Mouse (Mus musculus): Measurements from ENCODE around the gene Prdx2.
A peak's percentile ranks its signal among the peaks of the same experiment; 100 is the strongest.

Prdx2 gene

GRCm38 (mm10) chr8:84994375-84994774 is 25.0 kb downstream of the Prdx2 start:
- Histone ChIP-seq H3K27me3 (ENCODE audit: control insufficient read depth, insufficient read depth, low read length, poor library complexity, severe bottlenecking) (no peaks in the 10 kb centered on the region), H3K36me3 (ENCODE audit: control insufficient read depth, insufficient read depth, low read length, poor library complexity, severe bottlenecking) (no peaks in the 10 kb centered on the region)
- no peak for DNase-seq (ENCODE audit: low read depth, low spot score)

GRCm38 (mm10) chr8:84995680-84996079 is 26.3 kb downstream of the Prdx2 start:
- no peak for DNase-seq (ENCODE audit: low read depth, low spot score)
- Histone ChIP-seq H3K36me3 (ENCODE audit: control insufficient read depth, insufficient read depth, low read length, poor library complexity, severe bottlenecking) (no peaks in the 10 kb centered on the region), H3K27me3 (ENCODE audit: control insufficient read depth, insufficient read depth, low read length, poor library complexity, severe bottlenecking) (no peaks in the 10 kb centered on the region)

GRCm38 (mm10) chr8:84996978-84997377 is 27.6 kb downstream of the Prdx2 start:
- no peak for DNase-seq (ENCODE audit: low read depth, low spot score)
- no peaks in the 10 kb centered on the region for H3K27me3 ChIP-seq (ENCODE audit: control insufficient read depth, insufficient read depth, low read length, poor library complexity, severe bottlenecking)
- no peaks in the 10 kb centered on the region for H3K36me3 ChIP-seq (ENCODE audit: control insufficient read depth, insufficient read depth, low read length, poor library complexity, severe bottlenecking)

- Histone ChIP-seq H3K27me3 (ENCODE audit: control insufficient read depth, insufficient read depth, low read length, poor library complexity, severe bottlenecking) (no peaks in the 10 kb centered on the region), H3K36me3 (ENCODE audit: control insufficient read depth, insufficient read depth, low read length, poor library complexity, severe bottlenecking) (no peaks in the 10 kb centered on the region)
- DNase-seq (ENCODE audit: low read depth, low spot score), result peak; percentile 95
Measured at GRCm38 (mm10) chr8:84997649-84998295, 28.4 kb downstream of the Prdx2 start.

GRCm38 (mm10) chr8:85007686-85008085 is 38.3 kb downstream of the Prdx2 start:
- Histone ChIP-seq H3K27me3 (ENCODE audit: control insufficient read depth, insufficient read depth, low read length, poor library complexity, severe bottlenecking) (no peaks in the 10 kb centered on the region), H3K36me3 (ENCODE audit: control insufficient read depth, insufficient read depth, low read length, poor library complexity, severe bottlenecking) (no peaks in the 10 kb centered on the region)
- DNase-seq (ENCODE audit: low read depth, low spot score), result peak; percentile 56

- no peak for DNase-seq (ENCODE audit: low read depth, low spot score)
- no peaks in the 10 kb centered on the region for H3K36me3 ChIP-seq (ENCODE audit: control insufficient read depth, insufficient read depth, low read length, poor library complexity, severe bottlenecking)
- H3K27me3 ChIP-seq (ENCODE audit: control insufficient read depth, insufficient read depth, low read length, poor library complexity, severe bottlenecking), result no peaks in the 10 kb centered on the region
Measured at GRCm38 (mm10) chr8:85011242-85011641, 41.9 kb downstream of the Prdx2 start.

- Histone ChIP-seq H3K27me3 (ENCODE audit: control insufficient read depth, insufficient read depth, low read length, poor library complexity, severe bottlenecking) (no peaks in the 10 kb centered on the region), H3K36me3 (ENCODE audit: control insufficient read depth, insufficient read depth, low read length, poor library complexity, severe bottlenecking) (no peaks in the 10 kb centered on the region; the same call in none of the 2 replicates)
- peak; percentile 83 for DNase-seq (ENCODE audit: low read depth, low spot score)
Measured at GRCm38 (mm10) chr8:85013230-85013840, 43.9 kb downstream of the Prdx2 start.

GRCm38 (mm10) chr8:85014431-85014830 is 45.0 kb downstream of the Prdx2 start, which contains the start of gene Best2:
Best2 (minus strand) TSS chr8:85014531.
- no peaks in the 10 kb centered on the region for H3K27me3 ChIP-seq (ENCODE audit: control insufficient read depth, insufficient read depth, low read length, poor library complexity, severe bottlenecking)
- no peaks in the 10 kb centered on the region; the same call in none of the 2 replicates for H3K36me3 ChIP-seq (ENCODE audit: control insufficient read depth, insufficient read depth, low read length, poor library complexity, severe bottlenecking)
- no peak for DNase-seq (ENCODE audit: low read depth, low spot score)

GRCm38 (mm10) chr8:85016724-85017123 is 47.3 kb downstream of the Prdx2 start:
- no peak for DNase-seq (ENCODE audit: low read depth, low spot score)
- H3K36me3 ChIP-seq (ENCODE audit: control insufficient read depth, insufficient read depth, low read length, poor library complexity, severe bottlenecking), result no peaks in the 10 kb centered on the region; the same call in none of the 2 replicates

GRCm38 (mm10) chr8:85017209-85017608 is 47.8 kb downstream of the Prdx2 start:
- DNase-seq (ENCODE audit: low read depth, low spot score), result no peak
- H3K36me3 ChIP-seq (ENCODE audit: control insufficient read depth, insufficient read depth, low read length, poor library complexity, severe bottlenecking), result no peaks in the 10 kb centered on the region; the same call in none of the 2 replicates
- no peaks in the 10 kb centered on the region for H3K27me3 ChIP-seq (ENCODE audit: control insufficient read depth, insufficient read depth, low read length, poor library complexity, severe bottlenecking)

More at GRCm38 (mm10) chr8:85016724-85017123, 47.3 kb downstream of the Prdx2 start:
- H3K27me3 ChIP-seq (ENCODE audit: control insufficient read depth, insufficient read depth, low read length, poor library complexity, severe bottlenecking), result no peaks in the 10 kb centered on the region

GRCm38 (mm10) chr8:85021514-85022055 is 52.2 kb downstream of the Prdx2 start:
- DNase-seq (ENCODE audit: low read depth, low spot score), result peak; percentile 44
- Histone ChIP-seq H3K36me3 (ENCODE audit: control insufficient read depth, insufficient read depth, low read length, poor library complexity, severe bottlenecking) (no peaks in the 10 kb centered on the region; the same call in none of the 2 replicates), H3K27me3 (ENCODE audit: control insufficient read depth, insufficient read depth, low read length, poor library complexity, severe bottlenecking) (no peaks in the 10 kb centered on the region)

- no peak for DNase-seq (ENCODE audit: low read depth, low spot score)
- Histone ChIP-seq H3K27me3 (ENCODE audit: control insufficient read depth, insufficient read depth, low read length, poor library complexity, severe bottlenecking) (no peaks in the 10 kb centered on the region), H3K36me3 (ENCODE audit: control insufficient read depth, insufficient read depth, low read length, poor library complexity, severe bottlenecking) (no peaks in the 10 kb centered on the region)
Measured at GRCm38 (mm10) chr8:85023846-85024245, 54.5 kb downstream of the Prdx2 start.
